Mouse (Mus musculus) gastrocnemius, postnatal 25 days (tissue): ENCODE measurements at regions not wholly inside any gene's neighbourhood (a gene's known extent, or its start where the extent isn't known, plus 50 kb on each side); places are given as distances from the start of the nearest gene placed in this dataset.

Experiments
- DNase-seq: peaks from one replicate; pipeline ENCODE4 v3.0.0; 2022

GRCm38 (mm10) chr7:34493892-34494291 is 100.8 kb upstream of the Lsm14a start:
- DNase-seq, result no peak

DNA sequence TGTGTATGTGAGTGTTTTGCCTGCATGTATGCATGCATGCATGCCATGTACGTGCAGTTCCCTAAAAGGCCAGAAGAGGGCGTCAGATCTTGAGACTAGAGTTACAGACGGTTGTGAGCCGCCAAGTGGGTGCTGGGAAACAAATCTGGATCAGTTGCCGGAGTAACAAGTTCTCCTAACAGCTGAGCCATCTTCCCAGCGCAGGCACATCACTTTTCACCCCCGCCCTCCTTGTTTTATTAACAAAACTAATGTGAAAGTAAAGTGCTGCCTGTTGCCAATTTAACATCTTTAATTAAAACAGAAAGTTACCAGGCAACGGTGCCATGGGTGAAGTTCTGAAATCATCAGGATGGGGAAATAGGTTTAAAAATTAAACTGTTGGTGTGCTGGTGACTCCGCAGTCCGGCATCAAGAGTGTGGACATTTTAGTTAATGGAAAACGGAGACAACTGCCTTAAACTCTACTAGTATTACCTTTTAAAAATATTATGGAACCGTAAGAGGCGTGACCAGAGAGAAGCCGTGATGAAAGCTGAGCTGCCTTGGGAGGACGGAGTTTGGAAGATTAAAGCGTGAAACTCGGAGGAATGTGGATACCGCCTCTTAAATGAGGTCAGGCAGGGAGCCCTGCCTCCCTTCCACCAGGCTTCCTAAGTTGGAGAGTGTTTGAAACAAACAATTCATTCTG is 91.9 kb upstream of the Lsm14a start:
- DNase-seq, result no peak

- DNase-seq, result no peak
Measured at GRCm38 (mm10) chr7:34483368-34483767, 90.3 kb upstream of the Lsm14a start.

DNA sequence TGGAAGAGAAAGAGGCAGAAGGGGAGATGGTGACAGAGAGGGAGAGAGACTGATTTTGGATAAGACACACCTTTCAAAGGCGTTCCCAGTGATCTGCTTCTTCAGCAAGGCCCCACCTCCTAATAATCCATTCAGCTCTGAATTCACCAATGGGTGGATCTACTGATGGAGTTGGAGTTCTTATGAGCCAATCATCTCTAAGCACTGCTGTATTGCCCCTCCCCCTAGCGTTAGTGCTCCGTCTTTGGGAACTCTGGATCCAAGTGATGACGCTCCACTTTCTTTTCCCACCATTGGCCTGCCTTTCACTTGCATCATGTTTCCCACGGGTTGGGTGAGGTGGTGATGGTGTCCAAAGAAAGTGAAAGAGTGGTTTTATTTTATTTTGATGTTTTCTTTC is 87.7 kb upstream of the Lsm14a start:
- DNase-seq, result no peak

- DNase-seq, result no peak
Measured at GRCm38 (mm10) chr7:34471003-34471402, 77.9 kb upstream of the Lsm14a start.

DNA sequence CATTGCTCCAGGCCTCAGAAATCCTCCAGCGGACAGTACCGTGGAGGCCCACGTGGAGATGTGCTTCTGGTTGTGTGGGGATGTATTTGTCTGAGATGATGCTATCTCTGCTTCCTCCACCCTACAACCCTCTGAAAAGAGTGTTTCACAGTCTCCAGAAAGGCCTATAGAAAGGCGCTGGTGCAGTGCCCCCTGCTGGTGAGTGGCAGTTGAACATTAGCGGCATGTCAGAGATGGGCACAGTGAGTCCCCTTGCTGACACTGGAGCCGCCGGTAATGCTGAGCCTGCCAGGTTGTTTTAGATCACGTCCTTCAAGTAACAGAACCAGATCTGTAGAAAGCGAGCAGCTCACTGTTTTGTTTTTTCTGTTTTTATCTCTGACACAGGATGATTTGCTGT is 69.0 kb upstream of the Lsm14a start:
- no peak for DNase-seq

DNA sequence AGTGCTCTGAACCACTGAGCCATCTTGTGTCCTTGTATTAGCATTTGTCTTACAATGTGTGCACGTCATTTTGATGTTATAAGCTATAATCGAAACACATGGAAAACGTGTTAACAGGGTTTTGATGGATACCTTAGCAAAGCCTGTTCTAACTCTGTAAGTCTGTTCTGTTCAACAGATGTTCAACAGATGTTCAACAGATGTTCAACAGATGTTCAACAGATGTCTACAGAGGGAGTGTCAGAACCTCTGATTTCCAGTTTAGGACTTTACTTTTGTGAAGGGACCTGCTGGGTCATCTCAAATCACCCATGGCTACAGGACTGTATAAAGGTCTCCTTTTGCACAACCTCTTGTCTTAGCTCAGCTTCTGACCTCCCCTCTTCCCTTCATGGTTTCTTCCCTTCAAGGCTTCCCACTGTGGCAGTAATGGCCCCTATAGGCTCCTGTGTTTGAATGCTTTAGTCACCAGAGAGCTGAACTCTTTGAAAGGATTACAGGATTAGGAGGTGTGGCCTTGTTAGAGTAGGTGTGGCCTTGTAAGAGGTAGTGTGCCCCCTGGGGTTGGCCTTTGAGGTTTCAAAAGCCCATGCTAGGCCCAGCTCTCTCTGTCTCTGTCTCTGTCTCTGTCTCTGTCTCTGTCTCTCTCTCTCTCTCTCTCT is 66.8 kb upstream of the Lsm14a start:
- no peak for DNase-seq

DNA sequence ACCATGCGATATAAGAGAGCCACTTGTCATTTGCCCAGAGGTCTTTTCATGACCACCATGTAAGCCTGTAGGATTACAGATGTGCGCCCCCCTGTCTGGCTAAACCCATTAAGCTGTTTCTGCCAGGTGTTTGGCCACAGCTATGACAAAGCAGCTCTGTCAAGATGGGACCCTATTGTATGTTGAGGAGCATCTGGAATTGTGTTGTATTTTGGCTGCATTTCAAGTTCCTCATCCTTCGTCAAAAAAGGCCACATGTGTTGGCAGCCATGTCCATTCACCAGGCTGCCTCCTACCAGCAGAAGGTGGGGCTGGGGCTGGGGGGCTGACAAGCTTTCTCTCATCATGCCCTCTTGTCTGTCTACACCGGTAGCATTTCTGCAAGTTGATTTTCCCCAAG is 65.7 kb upstream of the Lsm14a start:
- DNase-seq, result no peak

DNA sequence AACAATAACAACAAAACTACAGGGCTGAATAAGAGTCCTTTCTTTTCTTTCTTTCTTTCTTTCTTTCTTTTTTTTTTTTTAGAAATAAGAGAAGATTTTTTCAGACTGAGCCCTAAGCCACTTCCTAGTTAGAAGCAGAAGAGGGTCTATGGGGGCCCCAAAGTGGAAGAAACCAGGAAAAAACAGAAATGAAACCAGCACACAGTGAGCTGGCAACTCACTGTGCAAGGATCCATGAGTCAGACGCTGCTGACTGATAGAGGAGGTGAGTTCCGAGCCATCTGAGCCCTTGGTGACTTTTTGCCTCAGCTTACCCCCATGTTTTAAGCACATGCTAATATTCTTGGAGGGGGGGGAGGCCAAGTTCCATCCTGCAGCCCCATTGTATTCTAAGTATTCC is 55.2 kb upstream of the Lsm14a start:
- DNase-seq, result no peak

GRCm38 (mm10) chr7:34444263-34444662 is 51.1 kb upstream of the Lsm14a start:
- DNase-seq, result no peak
